8 mouse cellular contexts compared by ENCODE assay signal in genomic region chr16:20724338-20724748, GRCm38 (mm10). TPM values are rescaled to one million over a fixed set of nuclear protein-coding genes. Genes with fewer than 3 reads are reported as not detected.
DNase-seq lines count a peak whose midpoint lies in the region; ATAC-seq and TF ChIP-seq lines count a peak whose summit lies in the region.

No protein-coding gene starts in this region.

- H3K9me3 ChIP-seq in intestine, postnatal 0 days (ENCODE audit: control insufficient read depth), result no peaks in the 10 kb centered on the region
- H3K9me3 ChIP-seq in neural tube, embryonic 14.5 days (ENCODE audit: control insufficient read depth, low read length), result no peaks in the 10 kb centered on the region

- H3K9ac ChIP-seq in intestine, postnatal 0 days (ENCODE audit: low read depth, low read length), result no peak overlapping the region
- no peak overlapping the region for H3K9ac ChIP-seq in neural tube, embryonic 14.5 days (replicated peaks; ENCODE audit: low read depth, low read length)

- H3K4me1 ChIP-seq in intestine, postnatal 0 days (replicated peaks; ENCODE audit: control insufficient read depth, insufficient read depth, low read length), result no peaks in the 10 kb centered on the region
- no peaks in the 10 kb centered on the region for H3K4me1 ChIP-seq in neural tube, embryonic 14.5 days (ENCODE audit: control insufficient read depth, insufficient read depth, low read length)

- peak; percentile 74 for TF ChIP-seq CTCF in left cerebral cortex, adult 2 months (IDR thresholded peaks at IDR 0.05)
- peak; percentile 89 for TF ChIP-seq CTCF in gastrocnemius, adult 2 months (IDR thresholded peaks at IDR 0.05)
- peak; percentile 98 for TF ChIP-seq CTCF in intestine, postnatal 0 days (IDR thresholded peaks at IDR 0.05; ENCODE audit: low read depth)

- H3K27ac ChIP-seq in left cerebral cortex, adult 2 months, result no peak overlapping the region
- H3K27ac ChIP-seq in gastrocnemius, adult 2 months, result 0 out of 2 replicates have a peak overlapping the region, but pooled peaks have one; percentile 79
- no peak overlapping the region for H3K27ac ChIP-seq in intestine, postnatal 0 days (ENCODE audit: low read depth, low read length)
- no peak overlapping the region for H3K27ac ChIP-seq in neural tube, embryonic 14.5 days (ENCODE audit: low read depth, low read length)

- H3K4me3 ChIP-seq in left cerebral cortex, adult 2 months, result no peak overlapping the region
- H3K4me3 ChIP-seq in gastrocnemius, adult 2 months, result no peak overlapping the region
- H3K4me3 ChIP-seq in intestine, postnatal 0 days (ENCODE audit: low read depth, low read length), result no peak overlapping the region
- H3K4me3 ChIP-seq in neural tube, embryonic 14.5 days (ENCODE audit: low read depth, low read length), result no peak overlapping the region

- H3K36me3 ChIP-seq in intestine, postnatal 0 days (ENCODE audit: control insufficient read depth, insufficient read depth), result peaks cover 14% of the 10 kb centered on the region
- peaks cover 7% of the 10 kb centered on the region; the same call in 1 of the 2 replicates for H3K36me3 ChIP-seq in neural tube, embryonic 14.5 days (ENCODE audit: control insufficient read depth, insufficient read depth, low read length)

- H3K4me2 ChIP-seq in intestine, postnatal 0 days (replicated peaks; ENCODE audit: low read depth), result 0 out of 2 replicates have a peak overlapping the region, but pooled peaks have one; percentile 7
- H3K4me2 ChIP-seq in neural tube, embryonic 14.5 days (ENCODE audit: low read depth, low read length), result no peak overlapping the region

- WGBS in intestine, postnatal 0 days, result 31% methylated on average over 5 of the region's 5 CpGs
- WGBS in neural tube, embryonic 14.5 days, result 35% methylated on average over 5 of the region's 5 CpGs

- H3K27me3 ChIP-seq in intestine, postnatal 0 days (replicated peaks; ENCODE audit: control insufficient read depth, insufficient read depth, low read length), result no peaks in the 10 kb centered on the region
- H3K27me3 ChIP-seq in neural tube, embryonic 14.5 days (ENCODE audit: control insufficient read depth, insufficient read depth, low read length), result no peaks in the 10 kb centered on the region

- peak; percentile 77 for ATAC-seq in intestine, postnatal 0 days
- peak; percentile 72; the same call in 1 of the 2 replicates for ATAC-seq in neural tube, embryonic 14.5 days (ENCODE audit: low read depth)

- intact Hi-C loops in left cerebral cortex, adult 2 months (cut with DNase I), result loop anchor here (2.0 kb wide), 1 partner anchor 38 kb away; no protein-coding TSS in a partner anchor
- intact Hi-C loops in gastrocnemius, adult 2 months (cut with DNase I), result loop anchor here (2.0 kb wide), 1 partner anchor 36 kb away; no protein-coding TSS in a partner anchor

- DNase-seq in left cerebral cortex, adult 2 months (ENCODE audit: extremely low spot score in 1 of 2, low spot score in 2 of 2), result peak in 1 of 2 experiments; percentile 38
- DNase-seq in left cerebral cortex, adult 9 months (ENCODE audit: low spot score in 2 of 2), result no peak
- peak; percentile 84 to 85 for DNase-seq in adrenal gland, postnatal 36 days
- DNase-seq in gastrocnemius, adult 2 months, result peak; percentile 81
- peak; percentile 63 to 64 for DNase-seq in lung, adult 18-20 months
- DNase-seq in layer of hippocampus, postnatal 36 days, result no peak

RNA-seq across cellular contexts. Expression of gene Clcn2, which starts 6.8 kb away (rescaled TPM):
- 10 to 100 TPM; 74.8 to 79.3 TPM for total RNA-seq in left cerebral cortex, adult 2 months (2021)
- 10 to 100 TPM; 19.3 to 66.2 TPM for total RNA-seq in adrenal gland, postnatal 36 days (2021)
- total RNA-seq in gastrocnemius, adult 2 months (2021), result 1 to 10 TPM in 1 of 2 experiments, under 1 TPM in 1; 0.89 to 1.0 TPM
- 5.4 and 6.1 TPM in 2 replicates for polyA plus RNA-seq in intestine, postnatal 0 days (2015; fragmentation: Nextera tagmentation; extraction: Ambion mirVana)
- polyA plus RNA-seq in neural tube, embryonic 14.5 days (2014; fragmentation: Nextera tagmentation; extraction: Ambion mirVana), result 30.7 and 31.3 TPM in 2 replicates
- 10 to 100 TPM; 66.0 to 71.3 TPM for total RNA-seq in layer of hippocampus, postnatal 36 days (2021)

RNA-seq across cellular contexts. Expression of gene Polr2h, which starts 6.9 kb away (rescaled TPM):
- 10 to 100 TPM; 22.5 to 28.6 TPM for total RNA-seq in left cerebral cortex, adult 2 months (2021)
- 10 to 100 TPM; 37.0 to 56.4 TPM for total RNA-seq in adrenal gland, postnatal 36 days (2021)
- 1 to 10 TPM; 7.6 to 9.2 TPM for total RNA-seq in gastrocnemius, adult 2 months (2021)
- 52.9 and 54.2 TPM in 2 replicates for polyA plus RNA-seq in intestine, postnatal 0 days (2015; fragmentation: Nextera tagmentation; extraction: Ambion mirVana)
- polyA plus RNA-seq in neural tube, embryonic 14.5 days (2014; fragmentation: Nextera tagmentation; extraction: Ambion mirVana), result 91.4 and 100 TPM in 2 replicates
- 10 to 100 TPM; 24.8 to 24.9 TPM for total RNA-seq in layer of hippocampus, postnatal 36 days (2021)

RNA-seq across cellular contexts. Expression of gene Chrd, which starts 8.6 kb away (rescaled TPM):
- 10 to 100 TPM; 50.5 to 56.3 TPM for total RNA-seq in left cerebral cortex, adult 2 months (2021)
- 10 to 100 TPM; 10.4 to 10.6 TPM for total RNA-seq in adrenal gland, postnatal 36 days (2021)
- 1 to 10 TPM; 2.9 to 3.6 TPM for total RNA-seq in gastrocnemius, adult 2 months (2021)
- polyA plus RNA-seq in intestine, postnatal 0 days (2015; fragmentation: Nextera tagmentation; extraction: Ambion mirVana), result 2.3 TPM in 2 replicates
- 6.6 and 7.0 TPM in 2 replicates for polyA plus RNA-seq in neural tube, embryonic 14.5 days (2014; fragmentation: Nextera tagmentation; extraction: Ambion mirVana)
- total RNA-seq in layer of hippocampus, postnatal 36 days (2021), result 10 to 100 TPM; 86.1 to 88.4 TPM

RNA-seq across cellular contexts. Expression of gene Thpo, which starts 10.0 kb away (rescaled TPM):
- 1 to 10 TPM; 7.5 to 8.7 TPM for total RNA-seq in left cerebral cortex, adult 2 months (2021)
- total RNA-seq in adrenal gland, postnatal 36 days (2021), result 1 to 10 TPM; 1.3 to 1.5 TPM
- total RNA-seq in gastrocnemius, adult 2 months (2021), result 1 to 10 TPM; 5.1 to 6.3 TPM
- polyA plus RNA-seq in intestine, postnatal 0 days (2015; fragmentation: Nextera tagmentation; extraction: Ambion mirVana), result 2.4 and 2.7 TPM in 2 replicates
- polyA plus RNA-seq in neural tube, embryonic 14.5 days (2014; fragmentation: Nextera tagmentation; extraction: Ambion mirVana), result 0.99 and 1.6 TPM in 2 replicates
- total RNA-seq in layer of hippocampus, postnatal 36 days (2021), result 10 to 100 TPM; 14.1 to 15.8 TPM

RNA-seq across cellular contexts. Expression of gene Fam131a, which starts 31.3 kb away (rescaled TPM):
- total RNA-seq in left cerebral cortex, adult 2 months (2021), result 100 to 1,000 TPM; 320 to 343 TPM
- total RNA-seq in adrenal gland, postnatal 36 days (2021), result 10 to 100 TPM; 13.5 to 15.0 TPM
- total RNA-seq in gastrocnemius, adult 2 months (2021), result 10 to 100 TPM; 46.0 to 62.9 TPM
- 4.7 and 5.0 TPM in 2 replicates for polyA plus RNA-seq in intestine, postnatal 0 days (2015; fragmentation: Nextera tagmentation; extraction: Ambion mirVana)
- polyA plus RNA-seq in neural tube, embryonic 14.5 days (2014; fragmentation: Nextera tagmentation; extraction: Ambion mirVana), result 42.5 and 48.2 TPM in 2 replicates
- total RNA-seq in layer of hippocampus, postnatal 36 days (2021), result 100 to 1,000 TPM; 415 to 465 TPM

Comparison
In these comparisons a context has a peak if more than half of its experiments do, and no peak if none do; other contexts are left out.
1. DNase-seq: peak in adrenal gland, postnatal 36 days (2 of 2), gastrocnemius, adult 2 months (single experiment) and lung, adult 18-20 months (2 of 2); none in left cerebral cortex, adult 9 months (0 of 2) and layer of hippocampus, postnatal 36 days (0 of 2).
2. RNA of gene Clcn2, which starts 6.8 kb away (total RNA-seq): 74.8 to 79.3 TPM in left cerebral cortex, adult 2 months, 66.0 to 71.3 TPM in layer of hippocampus, postnatal 36 days and 19.3 to 66.2 TPM in adrenal gland, postnatal 36 days; 0.89 to 1.0 TPM in gastrocnemius, adult 2 months; every median in the first group is over 10 times any median in the second.
3. RNA of gene Chrd, which starts 8.6 kb away (total RNA-seq): 86.1 to 88.4 TPM in layer of hippocampus, postnatal 36 days and 50.5 to 56.3 TPM in left cerebral cortex, adult 2 months; 10.4 to 10.6 TPM in adrenal gland, postnatal 36 days and 2.9 to 3.6 TPM in gastrocnemius, adult 2 months; every median in the first group is over 4 times any median in the second.
4. Peak in every context shown above with its lines, with median percentiles within 50 percentile points of each other: CTCF ChIP-seq.